Mouse (Mus musculus) forebrain, embryonic 15.5 days (tissue): ENCODE results near the gene Myoz1. TPM values are rescaled to one million over a fixed set of nuclear protein-coding genes. Genes with fewer than 3 reads are reported as not detected.

ENCODE experiments used
- ATAC-seq: fragments of 200-750 bp; cut with Nextera tagmentation; replicated peaks from 2 replicates; pipeline ENCODE4 v1.8.0; 2017; ENCODE audit warnings: mild to moderate bottlenecking, moderate TSS enrichment, moderate library complexity
- H3K27ac ChIP-seq: fragments of 300-500 bp; sonication (generic); replicated peaks from 2 replicates; pipeline ENCODE4 v1.5.1; 2015; ENCODE audit warnings: mild to moderate bottlenecking, inconsistent platforms
- H3K27me3 ChIP-seq: fragments of 300-500 bp; sonication (generic); 2 replicates; pipeline ENCODE4 v1.6.1; 2015; ENCODE audit warnings: inconsistent platforms
- H3K36me3 ChIP-seq: fragments of 300-500 bp; sonication (generic); 2 replicates; pipeline ENCODE4 v1.6.1; 2015; ENCODE audit warnings: mild to moderate bottlenecking, inconsistent platforms
- H3K4me1 ChIP-seq: fragments of 300-500 bp; sonication (generic); 2 replicates; pipeline ENCODE4 v1.6.1; 2015; ENCODE audit warnings: inconsistent platforms
- H3K4me2 ChIP-seq: fragments of 300-500 bp; sonication (generic); replicated peaks from 2 replicates; pipeline ENCODE4 v1.6.1; 2015; ENCODE audit warnings: mild to moderate bottlenecking, inconsistent platforms
- H3K4me3 ChIP-seq: fragments of 300-500 bp; sonication (generic); 2 replicates; pipeline ENCODE4 v1.5.1; 2015; ENCODE audit warnings: mild to moderate bottlenecking, inconsistent platforms
- H3K9ac ChIP-seq: fragments of 300-500 bp; sonication (generic); replicated peaks from 2 replicates; pipeline ENCODE4 v1.6.1; 2015; ENCODE audit warnings: mild to moderate bottlenecking, inconsistent platforms
- H3K9me3 ChIP-seq: fragments of 300-500 bp; sonication (generic); 2 replicates; pipeline ENCODE4 v1.6.1; 2016; ENCODE audit warnings: inconsistent platforms
- WGBS: fragments of 180-500 bp; shearing (Covaris S2); methylation state at CpG from one replicate; pipeline ENCODE4 v1.1.7; 2015; ENCODE audit warnings: mixed read lengths; 5-methylcytosine and 5-hydroxymethylcytosine counted together
- polyA plus RNA-seq: library from polyadenylated mRNA; unstranded; fragments of >200 nt; fragmentation: Nextera tagmentation; extraction: Ambion mirVana; gene quantifications from 2 replicates; pipeline ENCODE4 v1.2.1, GENCODE M21; 2015

Myoz1 gene
- polyA plus RNA-seq, 1 experiment from 2014 or later = not detected

- Histone ChIP-seq H3K27me3 (no peaks in the 10 kb centered on the region), H3K9ac (no peak overlapping the region), H3K36me3 (no peaks in the 10 kb centered on the region), H3K9me3 (no peaks in the 10 kb centered on the region), H3K27ac (no peak overlapping the region), H3K4me1 (no peaks in the 10 kb centered on the region), H3K4me2 (no peak overlapping the region), H3K4me3 (no peak overlapping the region)
- WGBS = 83% methylated on average over 3 of the region's 3 CpGs
- ATAC-seq = no peak
These were observed 29.4 kb downstream of the Myoz1 start for GRCm38 (mm10) chr14:20626971-20627370.

GRCm38 (mm10) chr14:20626447-20626846, 29.9 kb downstream of the Myoz1 start:
- no peaks in the 10 kb centered on the region for H3K9me3 ChIP-seq
- H3K4me1 ChIP-seq = no peaks in the 10 kb centered on the region
- no peak overlapping the region for H3K4me3 ChIP-seq
- no peak overlapping the region for H3K9ac ChIP-seq
- H3K36me3 ChIP-seq = no peaks in the 10 kb centered on the region
- no peak overlapping the region for H3K27ac ChIP-seq
- no peak for ATAC-seq
- H3K27me3 ChIP-seq = no peaks in the 10 kb centered on the region
- H3K4me2 ChIP-seq = no peak overlapping the region
- WGBS = 83% methylated on average over 2 of the region's 2 CpGs

- no peak overlapping the region for H3K9ac ChIP-seq
- no peaks in the 10 kb centered on the region for H3K27me3 ChIP-seq
- no peaks in the 10 kb centered on the region for H3K36me3 ChIP-seq
- H3K9me3 ChIP-seq = no peaks in the 10 kb centered on the region
- ATAC-seq = no peak
- H3K4me3 ChIP-seq = no peak overlapping the region
- WGBS = 92% methylated on average over 3 of the region's 3 CpGs
- H3K27ac ChIP-seq = no peak overlapping the region
- H3K4me2 ChIP-seq = no peak overlapping the region
- H3K4me1 ChIP-seq = peaks cover 16% of the 10 kb centered on the region
These were observed 33.4 kb downstream of the Myoz1 start for GRCm38 (mm10) chr14:20622907-20623306.

- no peak for ATAC-seq
- H3K9ac ChIP-seq = no peak overlapping the region
- no peaks in the 10 kb centered on the region for H3K36me3 ChIP-seq
- H3K9me3 ChIP-seq = no peaks in the 10 kb centered on the region
- H3K4me3 ChIP-seq = no peak overlapping the region
- H3K27ac ChIP-seq = no peak overlapping the region
- WGBS = 91% methylated on average over 2 of the region's 2 CpGs
- H3K4me2 ChIP-seq = no peak overlapping the region
- H3K4me1 ChIP-seq = peaks cover 16% of the 10 kb centered on the region
- H3K27me3 ChIP-seq = no peaks in the 10 kb centered on the region
These were observed 33.9 kb downstream of the Myoz1 start for GRCm38 (mm10) chr14:20622412-20622811.

- WGBS = 73% methylated on average over 2 of the region's 2 CpGs
- no peak for ATAC-seq
- H3K9me3 ChIP-seq = no peaks in the 10 kb centered on the region
These were observed 34.4 kb downstream of the Myoz1 start for GRCm38 (mm10) chr14:20621903-20622302.

GRCm38 (mm10) chr14:20619131-20619530, 37.2 kb downstream of the Myoz1 start:
- Histone ChIP-seq H3K36me3 (no peaks in the 10 kb centered on the region), H3K9me3 (no peaks in the 10 kb centered on the region), H3K4me3 (no peak overlapping the region), H3K4me2 (no peak overlapping the region), H3K4me1 (peaks cover 20% of the 10 kb centered on the region), H3K27me3 (no peaks in the 10 kb centered on the region), H3K27ac (peak overlapping the region; percentile 23; the same call in 1 of the 2 replicates), H3K9ac (no peak overlapping the region)
- no peak for ATAC-seq

More at GRCm38 (mm10) chr14:20621903-20622302, 34.4 kb downstream of the Myoz1 start:
- peaks cover 16% of the 10 kb centered on the region for H3K4me1 ChIP-seq
- H3K4me2 ChIP-seq = no peak overlapping the region
- no peak overlapping the region for H3K9ac ChIP-seq
- H3K27ac ChIP-seq = no peak overlapping the region
- no peaks in the 10 kb centered on the region for H3K36me3 ChIP-seq
- no peak overlapping the region for H3K4me3 ChIP-seq
- H3K27me3 ChIP-seq = no peaks in the 10 kb centered on the region

- Histone ChIP-seq H3K9me3 (no peaks in the 10 kb centered on the region), H3K4me3 (no peak overlapping the region), H3K4me2 (no peak overlapping the region), H3K9ac (no peak overlapping the region), H3K4me1 (peaks cover 20% of the 10 kb centered on the region), H3K27me3 (no peaks in the 10 kb centered on the region), H3K36me3 (no peaks in the 10 kb centered on the region), H3K27ac (0 out of 2 replicates have a peak overlapping the region, but pooled peaks have one; percentile 19)
- 82% methylated on average over 5 of the region's 5 CpGs for WGBS
- no peak for ATAC-seq
These were observed 38.1 kb downstream of the Myoz1 start for GRCm38 (mm10) chr14:20618211-20618610.

GRCm38 (mm10) chr14:20616421-20616820, 39.9 kb downstream of the Myoz1 start:
- ATAC-seq = no peak
- 24% methylated on average over 2 of the region's 2 CpGs for WGBS

GRCm38 (mm10) chr14:20615075-20615474, 41.3 kb downstream of the Myoz1 start:
- H3K27me3 ChIP-seq = no peaks in the 10 kb centered on the region
- H3K4me1 ChIP-seq = peaks cover 20% of the 10 kb centered on the region
- H3K4me2 ChIP-seq = no peak overlapping the region
- H3K27ac ChIP-seq = no peak overlapping the region
- ATAC-seq = no peak
- WGBS = 97% methylated on average over 2 of the region's 2 CpGs
- H3K36me3 ChIP-seq = no peaks in the 10 kb centered on the region
- no peaks in the 10 kb centered on the region for H3K9me3 ChIP-seq
- no peak overlapping the region for H3K9ac ChIP-seq
- no peak overlapping the region for H3K4me3 ChIP-seq

More at GRCm38 (mm10) chr14:20616421-20616820, 39.9 kb downstream of the Myoz1 start:
- Histone ChIP-seq H3K36me3 (no peaks in the 10 kb centered on the region), H3K4me3 (no peak overlapping the region), H3K4me2 (no peak overlapping the region), H3K9ac (no peak overlapping the region), H3K4me1 (peaks cover 20% of the 10 kb centered on the region), H3K27me3 (no peaks in the 10 kb centered on the region), H3K27ac (no peak overlapping the region), H3K9me3 (no peaks in the 10 kb centered on the region)

- H3K27me3 ChIP-seq = no peaks in the 10 kb centered on the region
- H3K27ac ChIP-seq = no peak overlapping the region
- no peaks in the 10 kb centered on the region for H3K9me3 ChIP-seq
- H3K4me2 ChIP-seq = no peak overlapping the region
- 100% methylated on average over 1 of the region's 1 CpGs for WGBS
- no peak overlapping the region for H3K9ac ChIP-seq
- no peak for ATAC-seq
- H3K4me3 ChIP-seq = no peak overlapping the region
- H3K36me3 ChIP-seq = no peaks in the 10 kb centered on the region
- 0 out of 2 replicates have a peak, but pooled peaks cover 4% of the 10 kb centered on the region for H3K4me1 ChIP-seq
These were observed 43.5 kb downstream of the Myoz1 start for GRCm38 (mm10) chr14:20612820-20613219.

GRCm38 (mm10) chr14:20610146-20610545, 46.2 kb downstream of the Myoz1 start:
- peaks cover 11% of the 10 kb centered on the region; the same call in 1 of the 2 replicates for H3K36me3 ChIP-seq
- H3K4me3 ChIP-seq = no peak overlapping the region
- no peak overlapping the region for H3K4me2 ChIP-seq
- WGBS = 90% methylated on average over 4 of the region's 4 CpGs
- H3K27ac ChIP-seq = no peak overlapping the region
- H3K9me3 ChIP-seq = no peaks in the 10 kb centered on the region
- H3K4me1 ChIP-seq = no peaks in the 10 kb centered on the region
- no peak for ATAC-seq
- no peaks in the 10 kb centered on the region for H3K27me3 ChIP-seq
- no peak overlapping the region for H3K9ac ChIP-seq

- no peak for ATAC-seq
- 93% methylated on average over 3 of the region's 3 CpGs for WGBS
These were observed 46.8 kb downstream of the Myoz1 start for GRCm38 (mm10) chr14:20609519-20609918.

GRCm38 (mm10) chr14:20607396-20608126, 48.8 kb downstream of the Myoz1 start:
- no peaks in the 10 kb centered on the region for H3K4me1 ChIP-seq
- no peaks in the 10 kb centered on the region for H3K27me3 ChIP-seq
- no peak overlapping the region for H3K27ac ChIP-seq
- WGBS = 89% methylated on average over 9 of the region's 9 CpGs
- no peaks in the 10 kb centered on the region for H3K9me3 ChIP-seq
- H3K4me3 ChIP-seq = no peak overlapping the region
- no peak overlapping the region for H3K9ac ChIP-seq
- no peak for ATAC-seq
- H3K36me3 ChIP-seq = peaks cover 11% of the 10 kb centered on the region; the same call in 1 of the 2 replicates
- no peak overlapping the region for H3K4me2 ChIP-seq

More at GRCm38 (mm10) chr14:20609519-20609918, 46.8 kb downstream of the Myoz1 start:
- H3K27ac ChIP-seq = no peak overlapping the region
- peaks cover 11% of the 10 kb centered on the region; the same call in 1 of the 2 replicates for H3K36me3 ChIP-seq
- no peak overlapping the region for H3K9ac ChIP-seq
- H3K9me3 ChIP-seq = no peaks in the 10 kb centered on the region
- no peak overlapping the region for H3K4me2 ChIP-seq
- H3K4me1 ChIP-seq = no peaks in the 10 kb centered on the region
- H3K4me3 ChIP-seq = no peak overlapping the region
- H3K27me3 ChIP-seq = no peaks in the 10 kb centered on the region
